Mouse (Mus musculus) lung, postnatal 0 days (tissue): Measurements from ENCODE around the gene Arhgef25.

ENCODE experiments used
- CTCF ChIP-seq: IDR thresholded peaks from 2 replicates; pipeline ENCODE4 v1.5.1; 2016; ENCODE audit warnings: antibody characterized with exemption, mild to moderate bottlenecking
- EP300 ChIP-seq: IDR thresholded peaks from 2 replicates; pipeline ENCODE4 v1.6.1; 2016; ENCODE audit warnings: antibody characterized with exemption, mild to moderate bottlenecking, control low read depth

- TF ChIP-seq CTCF (no peak), EP300 (no peak)
Measured at GRCm38 (mm10) chr10:127150471-127150872, 39.4 kb downstream of the Arhgef25 start.
